Mouse (Mus musculus): ENCODE data around the gene Vmac. TPM values are rescaled to one million over a fixed set of nuclear protein-coding genes. Genes with fewer than 3 reads are reported as not detected.

The Vmac gene
- total and polyA plus RNA-seq, 3 experiments, result 2.6 to 8.0 TPM; not detected in 1

DNA sequence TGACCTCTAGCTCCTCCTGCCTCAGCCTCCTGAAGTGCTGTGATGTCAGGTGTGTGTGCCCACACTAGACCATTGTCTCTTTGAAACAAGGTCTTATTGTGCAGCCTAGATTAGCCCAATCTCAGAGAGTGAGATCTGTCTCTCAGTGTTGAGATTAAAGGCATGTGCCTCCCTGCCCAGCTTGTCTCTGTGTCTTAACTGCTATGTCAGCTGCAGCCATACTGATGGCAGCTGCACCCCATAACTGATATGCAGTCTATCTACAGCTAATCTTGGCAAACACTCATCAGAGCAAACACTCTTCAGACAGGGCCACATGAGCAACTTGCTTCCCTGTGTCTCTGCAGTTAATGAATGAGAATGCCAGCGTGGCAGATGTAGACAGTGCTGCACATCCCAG, 11.3 kb downstream of the Vmac start:
- no peak overlapping the region for H3K9ac ChIP-seq (ENCODE audit: control insufficient read depth, low read depth, low read length, poor library complexity, severe bottlenecking)
- H3K36me3 ChIP-seq (ENCODE audit: control insufficient read depth in 1 of 2, insufficient read depth in 2 of 2, low read length in 2 of 2), result peaks cover 0 to 8% of the 10 kb centered on the region in 2 experiments; a peak in 2 of 4 replicates
- no peak for DNase-seq (ENCODE audit: low read depth, low spot score)
- H3K9me3 ChIP-seq (replicated peaks; ENCODE audit: insufficient read depth, low read length), result no peaks in the 10 kb centered on the region
- no peaks in the 10 kb centered on the region for H3K79me2 ChIP-seq (ENCODE audit: control insufficient read depth, insufficient read depth, low read length, poor library complexity)
- H3K27me3 ChIP-seq (ENCODE audit: control insufficient read depth in 1 of 2, insufficient read depth in 2 of 2, low read length in 2 of 2), result no peaks in the 10 kb centered on the region
- no peaks in the 10 kb centered on the region for H3K4me1 ChIP-seq (ENCODE audit: control insufficient read depth in 1 of 2, insufficient read depth in 2 of 2, low read length in 2 of 2)
- no peak overlapping the region for H3K4me3 ChIP-seq (ENCODE audit: control insufficient read depth in 1 of 2, insufficient read depth in 1 of 2, low read depth in 2 of 2, low read length in 2 of 2)
- TF ChIP-seq ZNF384 (IDR thresholded peaks at IDR 0.05; ENCODE audit: low read depth, low read length) (no peak), GATA1 (IDR thresholded peaks at IDR 0.05; ENCODE audit: low read depth, low read length) (0 out of 2 replicates have a peak, but pooled peaks have one; percentile 16), MXI1 (IDR thresholded peaks at IDR 0.05; ENCODE audit: low read depth, low read length) (no peak), EP300 (IDR thresholded peaks at IDR 0.05; ENCODE audit: low read depth in 1 of 2, low read length in 2 of 2) (peak in 1 of 2 experiments; percentile 17; a peak in 1 of 4 replicates), TCF12 (IDR thresholded peaks at IDR 0.05; ENCODE audit: low read depth, low read length) (peak; percentile 60; the same call in 1 of the 2 replicates), POLR2A (IDR thresholded peaks at IDR 0.05; ENCODE audit: control insufficient read depth in 1 of 2, insufficient read depth in 1 of 2, low read depth in 1 of 2, low read length in 2 of 2, poor library complexity in 1 of 2) (0 out of 4 replicates have a peak, but pooled peaks of 1 of the 2 experiments have one; percentile 23), MEF2A (IDR thresholded peaks at IDR 0.05; ENCODE audit: extremely low read depth, insufficient replicate concordance, low read depth, low read length, poor library complexity, severe bottlenecking) (no peak), ETS1 (IDR thresholded peaks at IDR 0.05; ENCODE audit: low read depth, low read length) (peak; percentile 27; the same call in 1 of the 2 replicates)
- no peak overlapping the region for H3K27ac ChIP-seq (ENCODE audit: control insufficient read depth, low read depth, low read length)

DNA sequence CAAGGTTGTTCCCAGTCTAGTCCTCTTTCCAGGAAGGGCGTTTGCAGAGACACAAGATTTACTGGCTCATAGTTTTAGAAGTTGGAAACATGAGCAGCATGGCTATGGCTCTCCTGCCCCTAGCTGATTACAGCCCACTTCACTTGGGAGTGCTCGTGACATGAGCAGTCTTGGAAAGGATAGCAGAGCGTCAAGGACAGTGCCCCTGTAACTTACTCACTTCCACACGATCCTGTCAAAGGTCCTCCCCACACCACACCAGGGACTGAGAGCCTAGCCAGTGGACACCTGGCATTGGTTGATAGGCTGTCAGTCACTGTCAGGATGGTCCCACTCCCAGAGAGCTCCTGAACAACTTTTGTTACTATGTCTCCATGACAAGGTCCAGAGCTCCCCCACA, 14.8 kb downstream of the Vmac start:
- H3K27me3 ChIP-seq (ENCODE audit: control insufficient read depth in 1 of 2, insufficient read depth in 2 of 2, low read length in 2 of 2), result no peaks in the 10 kb centered on the region
- no peaks in the 10 kb centered on the region for H3K79me2 ChIP-seq (ENCODE audit: control insufficient read depth, insufficient read depth, low read length, poor library complexity)
- DNase-seq (ENCODE audit: low read depth, low spot score), result no peak
- H3K36me3 ChIP-seq (ENCODE audit: control insufficient read depth in 1 of 2, insufficient read depth in 2 of 2, low read length in 2 of 2), result peaks cover 0 to 20% of the 10 kb centered on the region in 2 experiments; a peak in 2 of 4 replicates
- H3K4me3 ChIP-seq (ENCODE audit: control insufficient read depth in 1 of 2, insufficient read depth in 1 of 2, low read depth in 2 of 2, low read length in 2 of 2), result no peak overlapping the region
- no peaks in the 10 kb centered on the region for H3K9me3 ChIP-seq (replicated peaks; ENCODE audit: insufficient read depth, low read length)
- H3K9ac ChIP-seq (ENCODE audit: control insufficient read depth, low read depth, low read length, poor library complexity, severe bottlenecking), result no peak overlapping the region
- no peak overlapping the region for H3K27ac ChIP-seq (ENCODE audit: control insufficient read depth, low read depth, low read length)
- no peak for TF ChIP-seq ZKSCAN1 (IDR thresholded peaks at IDR 0.05; ENCODE audit: low read depth, low read length)
- TF ChIP-seq POLR2AphosphoS5 (IDR thresholded peaks at IDR 0.05; ENCODE audit: borderline replicate concordance, low read depth, low read length), result no peak
- no peak for TF ChIP-seq UBTF (IDR thresholded peaks at IDR 0.05; ENCODE audit: borderline replicate concordance, insufficient read depth, low read depth, low read length)
- no peak for TF ChIP-seq POLR2AphosphoS2 (IDR thresholded peaks at IDR 0.05; ENCODE audit: low read length)
- no peak for TF ChIP-seq TBP (IDR thresholded peaks at IDR 0.05; ENCODE audit: low read depth, low read length)
- TF ChIP-seq MYB (IDR thresholded peaks at IDR 0.05; ENCODE audit: low read depth, low read length), result no peak
- no peaks in the 10 kb centered on the region for H3K4me1 ChIP-seq (ENCODE audit: control insufficient read depth in 1 of 2, insufficient read depth in 2 of 2, low read length in 2 of 2)

DNA sequence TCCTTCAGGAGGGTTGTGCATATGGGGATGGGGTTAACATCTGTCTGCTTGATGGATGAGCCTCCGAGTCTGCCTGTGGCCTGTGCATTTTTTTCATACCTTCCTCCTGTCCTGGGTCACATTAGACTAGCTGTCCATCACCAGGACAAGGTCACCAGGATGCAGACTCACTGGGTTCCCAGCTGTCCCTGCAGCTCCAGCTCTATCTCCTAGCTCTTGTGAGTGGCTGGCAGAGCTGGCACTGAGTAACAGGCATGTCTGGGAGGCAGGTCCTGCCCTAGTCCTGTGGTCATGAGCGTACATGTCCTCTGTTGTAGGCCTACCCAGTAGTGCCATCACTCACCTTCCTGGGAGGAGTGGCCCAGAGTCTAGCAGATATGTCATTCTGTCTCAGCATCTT, 17.4 kb downstream of the Vmac start:
- Histone ChIP-seq H3K36me3 (ENCODE audit: control insufficient read depth in 1 of 2, insufficient read depth in 2 of 2, low read length in 2 of 2) (peaks cover 0 to 23% of the 10 kb centered on the region in 2 experiments; a peak in 2 of 4 replicates), H3K27ac (ENCODE audit: control insufficient read depth, low read depth, low read length) (no peak overlapping the region), H3K9ac (ENCODE audit: control insufficient read depth, low read depth, low read length, poor library complexity, severe bottlenecking) (no peak overlapping the region), H3K27me3 (ENCODE audit: control insufficient read depth in 1 of 2, insufficient read depth in 2 of 2, low read length in 2 of 2) (no peaks in the 10 kb centered on the region), H3K4me1 (ENCODE audit: control insufficient read depth in 1 of 2, insufficient read depth in 2 of 2, low read length in 2 of 2) (no peaks in the 10 kb centered on the region), H3K79me2 (ENCODE audit: control insufficient read depth, insufficient read depth, low read length, poor library complexity) (no peaks in the 10 kb centered on the region; the same call in 1 of the 2 replicates), H3K9me3 (replicated peaks; ENCODE audit: insufficient read depth, low read length) (no peaks in the 10 kb centered on the region), H3K4me3 (ENCODE audit: control insufficient read depth in 1 of 2, insufficient read depth in 1 of 2, low read depth in 2 of 2, low read length in 2 of 2) (no peak overlapping the region)
- TF ChIP-seq MYB (IDR thresholded peaks at IDR 0.05; ENCODE audit: low read depth, low read length) (no peak), CHD2 (IDR thresholded peaks at IDR 0.05; ENCODE audit: low read length) (no peak), GATA1 (IDR thresholded peaks at IDR 0.05; ENCODE audit: low read depth, low read length) (no peak), MAZ (IDR thresholded peaks at IDR 0.05; ENCODE audit: low read depth, low read length) (no peak), TCF12 (IDR thresholded peaks at IDR 0.05; ENCODE audit: low read depth, low read length) (no peak), CHD1 (IDR thresholded peaks at IDR 0.05; ENCODE audit: low read depth, low read length) (no peak), ZKSCAN1 (IDR thresholded peaks at IDR 0.05; ENCODE audit: low read depth, low read length) (no peak), ZNF384 (IDR thresholded peaks at IDR 0.05; ENCODE audit: low read depth, low read length) (no peak), USF2 (IDR thresholded peaks at IDR 0.05; ENCODE audit: borderline replicate concordance in 1 of 2, insufficient read depth in 1 of 2, low read depth in 1 of 2, low read length in 2 of 2) (no peak), JUND (IDR thresholded peaks at IDR 0.05; ENCODE audit: low read depth, low read length) (no peak), BHLHE40 (IDR thresholded peaks at IDR 0.05; ENCODE audit: borderline replicate concordance, low read depth, low read length) (no peak)
- DNase-seq (ENCODE audit: low read depth, low spot score), result no peak
